Mouse (Mus musculus) intestine, embryonic 15.5 days (tissue): ENCODE measurements at regions not wholly inside any gene's neighbourhood (a gene's known extent, or its start where the extent isn't known, plus 50 kb on each side); places are given as distances from the start of the nearest gene placed in this dataset.
A peak's percentile ranks its signal among the peaks of the same experiment; 100 is the strongest.

Experiments used
- ATAC-seq: fragments of 200-750 bp; cut with Nextera tagmentation; 2 replicates; pipeline ENCODE4 v1.8.0; 2017; ENCODE audit warnings: moderate TSS enrichment, moderate library complexity
- H3K27ac ChIP-seq: fragments of 300-500 bp; sonication (generic); 2 replicates; pipeline ENCODE4 v1.5.1; 2015; ENCODE audit warnings: mild to moderate bottlenecking, inconsistent platforms
- H3K27me3 ChIP-seq: fragments of 300-500 bp; sonication (generic); replicated peaks from 2 replicates; pipeline ENCODE4 v1.6.1; 2015; ENCODE audit warnings: inconsistent platforms
- H3K36me3 ChIP-seq: fragments of 300-500 bp; sonication (generic); 2 replicates; pipeline ENCODE4 v1.6.1; 2015; ENCODE audit warnings: inconsistent platforms
- H3K4me1 ChIP-seq: fragments of 300-500 bp; sonication (generic); replicated peaks from 2 replicates; pipeline ENCODE4 v1.6.1; 2015; ENCODE audit warnings: inconsistent platforms
- H3K4me2 ChIP-seq: fragments of 300-500 bp; sonication (generic); replicated peaks from 2 replicates; pipeline ENCODE4 v1.6.1; 2015; ENCODE audit warnings: mild to moderate bottlenecking, inconsistent platforms
- H3K4me3 ChIP-seq: fragments of 300-500 bp; sonication (generic); replicated peaks from 2 replicates; pipeline ENCODE4 v1.5.1; 2015; ENCODE audit warnings: inconsistent platforms
- H3K9ac ChIP-seq: fragments of 300-500 bp; sonication (generic); 2 replicates; pipeline ENCODE4 v1.6.1; 2015; ENCODE audit warnings: inconsistent platforms
- H3K9me3 ChIP-seq: fragments of 300-500 bp; sonication (generic); 2 replicates; pipeline ENCODE4 v1.6.1; 2016; ENCODE audit warnings: inconsistent platforms
- WGBS: fragments of 180-500 bp; shearing (Covaris S2); methylation state at CpG from one replicate; pipeline ENCODE4 v1.1.7; 2015; 5-methylcytosine and 5-hydroxymethylcytosine counted together

GRCm38 (mm10) chr1:184550491-184550890 lies 181.9 kb downstream of the Hlx start:
- Histone ChIP-seq H3K9ac (no peak overlapping the region), H3K27me3 (0 out of 2 replicates have a peak, but pooled peaks cover 2% of the 10 kb centered on the region), H3K4me1 (no peaks in the 10 kb centered on the region), H3K9me3 (no peaks in the 10 kb centered on the region), H3K4me2 (no peak overlapping the region), H3K4me3 (no peak overlapping the region), H3K36me3 (no peaks in the 10 kb centered on the region), H3K27ac (no peak overlapping the region)
- 82% methylated on average over 2 of the region's 2 CpGs for WGBS
- ATAC-seq, result no peak

GRCm38 (mm10) chr1:184547650-184548235 lies 184.7 kb downstream of the Hlx start:
- Histone ChIP-seq H3K27me3 (0 out of 2 replicates have a peak, but pooled peaks cover 2% of the 10 kb centered on the region), H3K36me3 (no peaks in the 10 kb centered on the region), H3K9me3 (no peaks in the 10 kb centered on the region), H3K9ac (no peak overlapping the region), H3K4me3 (no peak overlapping the region), H3K4me2 (no peak overlapping the region), H3K4me1 (no peaks in the 10 kb centered on the region), H3K27ac (no peak overlapping the region)
- 46% methylated on average over 15 of the region's 15 CpGs for WGBS
- no peak for ATAC-seq

GRCm38 (mm10) chr1:184546140-184546661 lies 186.2 kb downstream of the Hlx start:
- H3K4me2 ChIP-seq, result no peak overlapping the region
- H3K4me3 ChIP-seq, result no peak overlapping the region
- no peaks in the 10 kb centered on the region for H3K36me3 ChIP-seq
- H3K27me3 ChIP-seq, result 0 out of 2 replicates have a peak, but pooled peaks cover 2% of the 10 kb centered on the region
- no peaks in the 10 kb centered on the region for H3K4me1 ChIP-seq
- H3K9ac ChIP-seq, result no peak overlapping the region
- no peak overlapping the region for H3K27ac ChIP-seq
- no peaks in the 10 kb centered on the region for H3K9me3 ChIP-seq
- no peak for ATAC-seq
- 85% methylated on average over 5 of the region's 5 CpGs for WGBS

GRCm38 (mm10) chr1:184545111-184545510 lies 187.3 kb downstream of the Hlx start:
- Histone ChIP-seq H3K4me2 (no peak overlapping the region), H3K27ac (no peak overlapping the region), H3K9me3 (no peaks in the 10 kb centered on the region), H3K27me3 (0 out of 2 replicates have a peak, but pooled peaks cover 2% of the 10 kb centered on the region), H3K36me3 (no peaks in the 10 kb centered on the region), H3K4me3 (no peak overlapping the region), H3K4me1 (no peaks in the 10 kb centered on the region), H3K9ac (no peak overlapping the region)
- ATAC-seq, result no peak
- WGBS, result 50% methylated on average over 4 of the region's 4 CpGs

DNA sequence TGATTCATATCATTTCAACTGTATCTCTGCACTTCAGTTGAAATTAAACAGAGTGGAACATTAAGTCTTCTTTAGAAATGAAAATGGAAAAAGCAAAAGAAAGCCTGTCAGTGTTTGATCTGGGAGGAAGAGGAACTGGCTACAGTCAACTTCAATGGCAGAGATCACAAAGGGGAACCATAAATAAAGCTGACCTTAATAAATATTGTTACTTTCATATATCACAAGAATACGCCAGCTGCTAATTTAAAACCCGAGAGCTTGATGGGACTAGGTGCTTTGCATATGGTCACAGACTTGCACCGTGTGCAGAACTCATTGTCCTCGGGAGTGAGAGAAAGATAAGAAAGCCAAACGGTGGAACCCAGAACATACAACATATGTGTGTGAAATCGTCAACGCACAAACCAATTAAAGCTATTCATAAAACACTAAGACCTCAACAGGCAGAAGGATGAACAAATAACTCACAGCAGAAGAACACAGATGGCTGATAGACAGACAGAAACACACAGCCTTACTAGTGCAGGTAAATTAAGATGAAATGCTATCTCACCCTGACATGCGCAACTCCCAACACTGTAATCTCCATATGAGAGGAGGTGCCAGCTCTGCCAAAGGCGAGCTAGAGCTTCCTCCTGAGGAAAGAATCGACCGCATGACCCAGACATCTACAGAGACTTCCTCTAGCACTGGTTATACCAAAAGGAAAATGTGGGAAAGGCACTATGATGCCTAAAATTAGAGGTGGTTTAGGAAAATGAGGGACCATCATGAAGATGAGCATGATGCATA lies 189.9 kb downstream of the Hlx start:
- 73% methylated on average over 11 of the region's 11 CpGs for WGBS

GRCm38 (mm10) chr1:184539818-184540217 lies 192.6 kb downstream of the Hlx start:
- Histone ChIP-seq H3K4me2 (no peak overlapping the region), H3K4me1 (0 out of 2 replicates have a peak, but pooled peaks cover 3% of the 10 kb centered on the region), H3K36me3 (no peaks in the 10 kb centered on the region), H3K27ac (no peak overlapping the region), H3K9me3 (no peaks in the 10 kb centered on the region), H3K9ac (no peak overlapping the region), H3K27me3 (no peaks in the 10 kb centered on the region), H3K4me3 (no peak overlapping the region)
- 22% methylated on average over 7 of the region's 7 CpGs for WGBS
- ATAC-seq, result peak; percentile 61; the same call in 1 of the 2 replicates

More for the DNA sequence above, 189.9 kb downstream of the Hlx start:
- Histone ChIP-seq H3K27ac (no peak overlapping the region), H3K9me3 (no peaks in the 10 kb centered on the region), H3K4me3 (no peak overlapping the region), H3K4me1 (0 out of 2 replicates have a peak, but pooled peaks cover 3% of the 10 kb centered on the region), H3K4me2 (no peak overlapping the region), H3K27me3 (no peaks in the 10 kb centered on the region), H3K36me3 (no peaks in the 10 kb centered on the region), H3K9ac (no peak overlapping the region)
- no peak for ATAC-seq

DNA sequence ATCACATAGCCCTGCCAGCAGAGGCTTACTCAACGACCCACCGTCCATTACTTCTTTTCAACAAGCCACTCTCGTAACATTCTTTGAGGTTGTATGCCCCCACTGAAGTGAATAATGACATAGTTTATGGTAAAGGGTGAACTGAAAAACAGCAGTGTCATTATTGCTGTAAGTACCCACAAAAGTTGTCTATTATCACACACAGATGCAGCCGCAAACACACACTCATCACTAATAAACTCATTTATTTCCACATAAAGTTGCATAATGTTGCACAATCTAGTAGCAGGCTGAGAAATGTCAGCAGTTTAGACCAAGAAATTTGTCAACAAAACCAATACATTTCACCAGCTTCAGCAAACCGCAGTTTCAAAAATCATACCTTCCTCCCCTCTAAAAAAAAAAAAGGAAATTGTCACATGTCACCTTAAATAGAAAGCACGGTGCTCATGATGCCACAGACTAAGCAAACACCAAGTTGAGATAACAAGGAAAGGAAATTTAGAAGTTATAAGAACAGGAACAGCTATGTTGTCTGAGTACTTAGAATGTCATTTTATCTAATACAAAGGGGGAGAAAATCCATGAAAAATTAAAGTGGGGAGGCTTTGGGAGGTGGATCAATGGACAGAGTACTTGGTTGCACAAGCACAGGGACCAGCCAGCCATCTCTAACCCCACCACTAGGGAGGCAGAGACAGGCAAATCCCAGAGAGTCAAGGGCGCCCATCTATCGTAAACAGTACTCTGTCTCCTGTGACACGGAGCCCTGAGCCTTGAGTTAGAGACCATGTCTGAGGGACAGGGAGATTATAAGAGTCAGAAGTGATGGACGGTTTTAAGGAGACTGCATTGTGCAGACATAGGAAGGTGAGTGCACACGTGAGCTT lies 195.9 kb downstream of the Hlx start:
- H3K4me2 ChIP-seq, result no peak overlapping the region
- H3K9me3 ChIP-seq, result no peaks in the 10 kb centered on the region
- no peaks in the 10 kb centered on the region for H3K36me3 ChIP-seq
- no peaks in the 10 kb centered on the region for H3K27me3 ChIP-seq
- no peak overlapping the region for H3K4me3 ChIP-seq
- no peak for ATAC-seq
- 0 out of 2 replicates have a peak, but pooled peaks cover 3% of the 10 kb centered on the region for H3K4me1 ChIP-seq
- H3K27ac ChIP-seq, result no peak overlapping the region
- H3K9ac ChIP-seq, result no peak overlapping the region
- WGBS, result 74% methylated on average over 11 of the region's 11 CpGs

- no peaks in the 10 kb centered on the region for H3K27me3 ChIP-seq
- H3K4me3 ChIP-seq, result no peak overlapping the region
- 0 out of 2 replicates have a peak, but pooled peaks cover 3% of the 10 kb centered on the region for H3K4me1 ChIP-seq
- H3K4me2 ChIP-seq, result no peak overlapping the region
- H3K9me3 ChIP-seq, result no peaks in the 10 kb centered on the region
- no peak overlapping the region for H3K27ac ChIP-seq
- no peaks in the 10 kb centered on the region for H3K36me3 ChIP-seq
- 93% methylated on average over 3 of the region's 3 CpGs for WGBS
- ATAC-seq, result no peak
- no peak overlapping the region for H3K9ac ChIP-seq
Measured at GRCm38 (mm10) chr1:184535691-184536090, 196.7 kb downstream of the Hlx start.

GRCm38 (mm10) chr1:184534511-184534910 lies 197.9 kb downstream of the Hlx start:
- WGBS, result 88% methylated on average over 4 of the region's 4 CpGs

DNA sequence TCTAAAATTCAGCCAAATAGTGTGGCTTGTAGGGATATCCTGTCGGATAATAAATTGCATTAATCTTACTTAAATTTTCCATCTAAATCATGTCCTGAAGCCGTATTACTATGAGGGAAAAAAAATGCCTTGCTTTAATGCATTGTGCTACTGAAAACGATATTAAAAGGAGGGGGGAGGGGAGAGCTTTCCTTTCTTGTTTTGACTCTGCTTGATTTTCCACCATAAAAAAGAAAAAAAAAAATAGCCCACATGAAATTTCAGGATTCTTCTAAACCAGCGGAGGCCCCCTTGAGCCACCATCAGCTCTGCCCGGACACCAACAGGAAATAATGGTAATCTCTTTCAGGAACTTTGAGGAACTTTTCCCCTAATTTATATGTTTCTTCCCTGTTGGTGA lies 198.5 kb downstream of the Hlx start:
- no peaks in the 10 kb centered on the region for H3K36me3 ChIP-seq
- no peaks in the 10 kb centered on the region for H3K9me3 ChIP-seq
- no peak overlapping the region for H3K27ac ChIP-seq
- H3K9ac ChIP-seq, result no peak overlapping the region
- ATAC-seq, result no peak
- H3K4me3 ChIP-seq, result no peak overlapping the region
- H3K4me1 ChIP-seq, result no peaks in the 10 kb centered on the region
- WGBS, result 46% methylated on average over 5 of the region's 5 CpGs
- no peaks in the 10 kb centered on the region for H3K27me3 ChIP-seq
- no peak overlapping the region for H3K4me2 ChIP-seq

More at GRCm38 (mm10) chr1:184534511-184534910, 197.9 kb downstream of the Hlx start:
- Histone ChIP-seq H3K4me3 (no peak overlapping the region), H3K27me3 (no peaks in the 10 kb centered on the region), H3K9me3 (no peaks in the 10 kb centered on the region), H3K9ac (no peak overlapping the region), H3K27ac (no peak overlapping the region), H3K36me3 (no peaks in the 10 kb centered on the region), H3K4me1 (no peaks in the 10 kb centered on the region), H3K4me2 (no peak overlapping the region)
- ATAC-seq, result no peak

DNA sequence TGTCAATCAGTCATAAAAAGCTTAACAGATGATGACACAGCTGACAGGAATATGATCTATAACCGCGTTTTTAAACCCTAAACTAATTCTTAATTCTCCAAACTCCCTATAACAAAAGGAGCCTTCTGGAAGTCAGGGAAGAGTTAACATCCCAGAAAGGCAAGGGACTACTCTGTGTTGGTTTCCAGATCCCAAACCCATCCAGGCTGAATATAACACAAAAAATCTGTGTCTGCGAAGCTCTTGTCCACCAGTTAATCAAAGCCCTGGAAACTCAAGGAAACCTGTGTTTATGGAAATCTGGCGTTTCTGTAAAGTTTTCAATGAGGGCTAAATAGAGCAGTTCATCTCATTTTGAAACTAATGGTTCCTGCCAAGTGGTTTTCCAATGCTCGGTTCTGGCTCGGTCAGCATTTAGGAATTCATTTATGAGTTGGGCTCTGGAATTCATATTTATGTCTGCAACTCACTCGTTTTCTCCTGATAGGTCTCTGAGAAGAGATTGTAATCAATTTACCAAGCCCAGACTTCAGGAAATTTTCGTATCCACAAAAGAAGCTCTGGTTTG lies 199.8 kb downstream of the Hlx start:
- H3K9me3 ChIP-seq, result no peaks in the 10 kb centered on the region
- WGBS, result 38% methylated on average over 8 of the region's 8 CpGs
- H3K27me3 ChIP-seq, result no peaks in the 10 kb centered on the region
- no peak overlapping the region for H3K4me3 ChIP-seq
- peak overlapping the region; percentile 41; the same call in 1 of the 2 replicates for H3K27ac ChIP-seq
- H3K4me1 ChIP-seq, result no peaks in the 10 kb centered on the region
- H3K9ac ChIP-seq, result no peak overlapping the region
- no peak for ATAC-seq
- no peak overlapping the region for H3K4me2 ChIP-seq
- no peaks in the 10 kb centered on the region for H3K36me3 ChIP-seq
